Mouse (Mus musculus) stomach, embryonic 16.5 days (tissue): ENCODE results near the gene Olfr324. TPM values are rescaled to one million over a fixed set of nuclear protein-coding genes. Genes with fewer than 3 reads are reported as not detected.
A peak's percentile ranks its signal among the peaks of the same experiment; 100 is the strongest.

Source experiments
- ATAC-seq: fragments of 200-750 bp; cut with Nextera tagmentation; 2 replicates; pipeline ENCODE4 v1.8.0; 2017; ENCODE audit warnings: moderate number of reproducible peaks, moderate TSS enrichment; ENCODE audit not compliant: insufficient read depth, low FRiP score
- H3K27ac ChIP-seq: fragments of 300-500 bp; sonication (generic); 2 replicates; pipeline ENCODE4 v1.5.1; 2014; ENCODE audit warnings: low read length
- H3K27me3 ChIP-seq: fragments of 300-500 bp; sonication (generic); 2 replicates; pipeline ENCODE4 v1.6.1; 2014; ENCODE audit warnings: low read length, control low read depth, mixed read lengths; ENCODE audit not compliant: control insufficient read depth, insufficient read depth
- H3K36me3 ChIP-seq: fragments of 300-500 bp; sonication (generic); 2 replicates; pipeline ENCODE4 v1.6.1; 2014; ENCODE audit warnings: low read length; ENCODE audit not compliant: control insufficient read depth, insufficient read depth
- H3K4me1 ChIP-seq: fragments of 300-500 bp; sonication (generic); 2 replicates; pipeline ENCODE4 v1.6.1; 2014; ENCODE audit warnings: low read length, control low read depth, mixed read lengths; ENCODE audit not compliant: control insufficient read depth, insufficient read depth
- H3K4me2 ChIP-seq: fragments of 300-500 bp; sonication (generic); 2 replicates; pipeline ENCODE4 v1.6.1; 2014; ENCODE audit warnings: low read depth, low read length, mixed read lengths
- H3K4me3 ChIP-seq: fragments of 300-500 bp; sonication (generic); replicated peaks from 2 replicates; pipeline ENCODE4 v1.5.1; 2014; ENCODE audit warnings: mild to moderate bottlenecking, low read length
- H3K9ac ChIP-seq: fragments of 300-500 bp; sonication (generic); 2 replicates; pipeline ENCODE4 v1.6.1; 2014; ENCODE audit warnings: low read length
- H3K9me3 ChIP-seq: fragments of 300-500 bp; sonication (generic); replicated peaks from 2 replicates; pipeline ENCODE4 v1.6.1; 2016; ENCODE audit warnings: low read length, control low read depth; ENCODE audit not compliant: control insufficient read depth
- WGBS: fragments of 180-500 bp; shearing (Covaris S2); extraction: QIAGEN DNeasy Blood & Tissue Kit; methylation state at CpG from one replicate; pipeline ENCODE4 v1.1.7; 2014; 5-methylcytosine and 5-hydroxymethylcytosine counted together
- polyA plus RNA-seq: library from polyadenylated mRNA; unstranded; fragments of >200 nt; fragmentation: Nextera tagmentation; extraction: Ambion mirVana; gene quantifications from 2 replicates; pipeline ENCODE4 v1.2.1, GENCODE M21; 2015

The Olfr324 gene
- polyA plus RNA-seq, 1 experiment from 2014 or later, result not detected

DNA sequence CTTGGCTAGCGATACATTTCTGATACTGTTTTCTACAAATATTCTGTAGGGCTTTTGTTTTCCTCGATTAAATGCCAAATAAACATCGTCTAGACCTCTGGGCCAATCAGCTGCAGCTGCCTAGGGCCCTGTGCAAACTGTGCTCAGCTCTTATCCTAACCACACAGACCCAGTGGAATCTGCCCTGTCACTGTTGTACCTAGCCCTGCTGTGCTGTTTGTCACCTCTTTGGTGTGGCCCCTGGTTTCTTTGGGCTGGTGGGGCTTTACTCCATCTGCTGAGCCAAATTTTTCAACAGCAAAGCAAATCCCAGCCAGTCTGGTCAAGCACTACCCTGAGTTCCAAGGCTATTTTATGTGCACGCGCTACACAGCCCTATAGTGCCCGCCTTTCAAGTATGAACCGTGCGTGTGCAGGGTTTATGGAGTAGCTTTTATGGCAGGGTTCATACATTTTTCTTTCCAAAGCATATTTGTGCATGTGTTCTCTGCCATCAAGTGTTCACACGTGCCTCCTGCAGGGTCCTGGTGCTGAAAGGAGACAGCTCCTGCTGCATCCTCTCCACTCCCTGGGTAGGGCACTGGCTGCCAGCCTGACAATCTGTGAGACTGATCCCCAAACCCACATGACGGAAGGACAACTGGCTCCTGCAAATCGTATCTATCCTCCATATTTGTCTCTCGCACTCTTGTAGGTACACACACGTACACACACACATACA is 46.9 kb downstream of the Olfr324 start:
- Histone ChIP-seq H3K27me3 (no peaks in the 10 kb centered on the region), H3K36me3 (no peaks in the 10 kb centered on the region), H3K9me3 (no peaks in the 10 kb centered on the region), H3K4me1 (peaks cover 6% of the 10 kb centered on the region; the same call in 1 of the 2 replicates), H3K4me3 (no peak overlapping the region), H3K9ac (no peak overlapping the region), H3K27ac (no peak overlapping the region), H3K4me2 (no peak overlapping the region)
- WGBS, result 81% methylated on average over 13 of the region's 13 CpGs
- peak; percentile 72 for ATAC-seq

DNA sequence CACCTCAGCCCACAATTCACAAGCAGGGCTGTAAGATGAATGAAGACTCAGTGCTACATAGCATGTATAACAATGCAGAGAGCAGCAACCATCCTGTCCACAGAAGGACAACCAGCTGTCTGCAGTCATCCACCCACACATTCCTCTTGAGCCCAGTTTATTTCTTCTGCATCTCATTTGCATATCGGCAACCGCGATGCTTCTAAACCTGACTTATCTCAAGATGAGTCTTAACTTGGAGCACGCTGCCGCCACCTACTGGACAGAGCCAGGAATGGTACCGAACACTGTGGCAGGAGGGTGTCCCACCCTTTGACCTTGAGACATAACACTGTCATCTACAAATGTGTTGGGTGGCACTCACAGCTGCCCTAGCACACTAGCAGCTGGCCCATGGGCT is 48.4 kb downstream of the Olfr324 start:
- Histone ChIP-seq H3K9me3 (no peaks in the 10 kb centered on the region), H3K4me1 (peaks cover 6% of the 10 kb centered on the region; the same call in 1 of the 2 replicates), H3K36me3 (no peaks in the 10 kb centered on the region), H3K9ac (no peak overlapping the region), H3K4me2 (no peak overlapping the region), H3K27ac (no peak overlapping the region), H3K27me3 (no peaks in the 10 kb centered on the region), H3K4me3 (no peak overlapping the region)
- no peak for ATAC-seq
- 30% methylated on average over 6 of the region's 6 CpGs for WGBS

Other genes with a start within 250 kb of the Olfr324 start
- 213 and 226 TPM in 2 replicates for gene Lypd8, start 216.1 kb upstream of the Olfr324 start, polyA plus RNA-seq
- gene 1810065E05Rik, start 174.0 kb upstream of the Olfr324 start, polyA plus RNA-seq, result not detected in 2 replicates
- not detected in 2 replicates for gene Gm12253, start 162.6 kb upstream of the Olfr324 start, polyA plus RNA-seq
- not detected in 2 replicates for gene Lypd9, start 142.2 kb upstream of the Olfr324 start, polyA plus RNA-seq
- gene Olfr30, start 132.8 kb upstream of the Olfr324 start, polyA plus RNA-seq, result not detected in 2 replicates
- not detected in 2 replicates for gene Olfr332, start 102.6 kb upstream of the Olfr324 start, polyA plus RNA-seq
- not detected in 2 replicates for gene Olfr331, start 92.5 kb upstream of the Olfr324 start, polyA plus RNA-seq
- not detected in 2 replicates for gene Olfr330, start 60.3 kb upstream of the Olfr324 start, polyA plus RNA-seq
- not detected in 2 replicates for gene Olfr329-ps, start 48.7 kb upstream of the Olfr324 start, polyA plus RNA-seq
- not detected in 2 replicates for gene Olfr328, start 39.5 kb upstream of the Olfr324 start, polyA plus RNA-seq
- gene Olfr224, start 24.6 kb upstream of the Olfr324 start, polyA plus RNA-seq, result not detected in 2 replicates
- gene Olfr325, start 17.4 kb upstream of the Olfr324 start, polyA plus RNA-seq, result not detected in 2 replicates
- 4.2 and 15.4 TPM in 2 replicates for gene 2210407C18Rik, start 21.0 kb downstream of the Olfr324 start, polyA plus RNA-seq
- gene Olfr323, start 35.4 kb downstream of the Olfr324 start, polyA plus RNA-seq, result 0.17 TPM in 1 of 2 replicates, not detected in the other
- gene Trim58, start 45.4 kb downstream of the Olfr324 start, polyA plus RNA-seq, result 0.66 and 0.67 TPM in 2 replicates
- not detected in 2 replicates for gene Olfr322, start 63.7 kb downstream of the Olfr324 start, polyA plus RNA-seq
- not detected in 2 replicates for gene Olfr320, start 86.0 kb downstream of the Olfr324 start, polyA plus RNA-seq
- gene Olfr319, start 104.0 kb downstream of the Olfr324 start, polyA plus RNA-seq, result not detected in 2 replicates
- not detected in 2 replicates for gene Olfr318, start 128.9 kb downstream of the Olfr324 start, polyA plus RNA-seq
- gene Olfr317, start 144.1 kb downstream of the Olfr324 start, polyA plus RNA-seq, result not detected in 2 replicates
- gene Olfr316, start 157.6 kb downstream of the Olfr324 start, polyA plus RNA-seq, result not detected in 2 replicates
- not detected in 2 replicates for gene Olfr315, start 178.1 kb downstream of the Olfr324 start, polyA plus RNA-seq
- not detected in 2 replicates for gene Olfr314, start 187.8 kb downstream of the Olfr324 start, polyA plus RNA-seq
- gene Fam183b, start 206.8 kb downstream of the Olfr324 start, polyA plus RNA-seq, result 5.2 and 5.4 TPM in 2 replicates
- gene Olfr313, start 219.9 kb downstream of the Olfr324 start, polyA plus RNA-seq, result not detected in 2 replicates
- gene Olfr312, start 234.1 kb downstream of the Olfr324 start, polyA plus RNA-seq, result not detected in 2 replicates
- not detected in 2 replicates for gene Olfr311, start 244.1 kb downstream of the Olfr324 start, polyA plus RNA-seq